Mouse (Mus musculus) bone marrow macrophage, adult 2 months (primary cell): ENCODE data around the gene Mapk1.

Experiments used
- CTCF ChIP-seq: IDR thresholded peaks from 2 replicates; pipeline ENCODE4 v1.5.1; 2012; ENCODE audit warnings: low read depth, mild to moderate bottlenecking, low read length, moderate library complexity
- POLR2A ChIP-seq: IDR thresholded peaks from 2 replicates; pipeline ENCODE4 v1.6.1; 2012; ENCODE audit warnings: mild to moderate bottlenecking, low read depth, low read length, borderline replicate concordance

DNA sequence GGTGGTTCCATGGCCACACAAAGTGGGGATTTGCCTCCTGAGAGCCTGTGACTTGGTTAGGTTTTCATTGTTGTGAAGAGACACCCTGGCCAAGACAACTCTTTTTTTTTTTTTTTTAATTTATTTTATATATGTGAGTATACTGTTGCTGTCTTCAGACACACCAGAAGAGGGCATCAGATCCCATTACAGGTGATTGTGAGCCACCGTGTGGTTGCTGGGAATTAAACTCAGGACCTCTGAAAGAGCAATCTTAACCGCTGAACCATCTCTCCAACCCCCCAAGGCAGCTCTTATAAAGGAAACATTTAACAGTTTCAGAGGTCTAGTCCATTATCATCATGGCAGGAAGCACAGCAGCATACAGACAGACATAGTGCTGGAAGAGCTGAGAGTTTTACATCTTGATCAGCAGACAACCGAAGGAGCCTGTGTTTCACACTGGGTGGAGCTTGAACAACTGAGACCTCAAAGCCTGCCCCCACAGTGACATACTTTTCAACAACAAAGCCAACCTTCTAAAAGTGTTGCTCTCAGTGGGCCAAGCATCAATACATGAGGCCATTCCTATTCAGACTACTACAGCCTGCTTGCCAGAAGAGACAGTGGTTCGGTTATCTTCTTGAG, 11.4 kb downstream of the Mapk1 start:
- TF ChIP-seq POLR2A (no peak), CTCF (no peak)
